Mouse (Mus musculus) left cerebral cortex, adult 2 months (tissue): Measurements from ENCODE around the gene Egln2. TPM values are rescaled to one million over a fixed set of nuclear protein-coding genes. Genes with fewer than 3 reads are reported as not detected.

Experiments
- DNase-seq, 2 experiments: peaks; one replicate each; pipeline ENCODE4 v3.0.0; 2021 to 2022; ENCODE audit warnings: low spot score in 2 of 2, mixed read lengths in 1 of 2; ENCODE audit errors: extremely low spot score in 1 of 2
- H3K27ac ChIP-seq: fragments of 200-600 bp; 2 replicates; pipeline ENCODE4 v1.8.1; 2022
- H3K4me3 ChIP-seq: fragments of 200-600 bp; 2 replicates; pipeline ENCODE4 v1.8.1; 2022
- CTCF ChIP-seq: fragments of 200-600 bp; IDR thresholded peaks from 2 replicates; pipeline ENCODE4 v1.8.1; 2022; ENCODE audit warnings: antibody characterized with exemption, mild to moderate bottlenecking, moderate library complexity
- intact Hi-C: fragments of 180-260 bp; cut with DNase I; formaldehyde crosslinking; loops from one replicate; pipeline ENCODE4 v1.15.1; 2025
- microRNA-seq, 2 experiments: library from miRNA; unstranded; fragments of <30 nt; microRNA quantifications; one replicate each; pipeline ENCODE4 v1.2.0; 2021
- total RNA-seq, 2 experiments: library from RNA; stranded (reverse); gene quantifications; 2 replicates each; pipeline ENCODE4 v1.2.3; 2021

Egln2 gene
- total RNA-seq, 2 experiments from 2014 or later = 92.8 to 109 TPM

GRCm38 (mm10) chr7:27128946-27129345 is 37.7 kb downstream of the Egln2 start:
- no peak overlapping the region for H3K27ac ChIP-seq
- intact Hi-C loops = loop anchor here (2.0 to 10.0 kb wide), 2 partner anchors 350 to 1364 kb away; no protein-coding TSS in a partner anchor
- H3K4me3 ChIP-seq = no peak overlapping the region
- DNase-seq = no peak
- TF ChIP-seq CTCF = no peak

DNA sequence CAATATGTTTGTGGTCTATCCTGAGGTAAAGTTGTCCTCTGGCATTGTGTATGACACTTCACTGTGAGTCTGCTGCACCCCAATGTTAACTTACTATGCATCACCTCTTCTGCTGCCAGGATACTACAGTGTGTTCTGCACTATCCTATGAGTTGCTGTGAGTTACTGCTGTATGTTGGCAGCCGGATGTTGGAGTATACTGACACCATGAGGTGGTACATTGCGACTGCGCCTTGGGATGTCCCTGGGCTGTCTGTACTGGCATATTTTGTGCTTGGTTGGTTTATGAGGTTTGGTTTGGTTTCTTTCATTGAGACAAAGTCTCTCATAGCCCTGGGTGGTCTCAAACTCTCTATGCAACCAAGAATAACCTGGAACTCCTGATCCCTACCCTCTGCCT is 38.4 kb downstream of the Egln2 start:
- Histone ChIP-seq H3K4me3 (no peak overlapping the region), H3K27ac (no peak overlapping the region)
- peak; percentile 69 for TF ChIP-seq CTCF
- DNase-seq = peak in 1 of 2 experiments; percentile 49
- intact Hi-C loops = loop anchor here (2.0 to 10.0 kb wide), 2 partner anchors 349 to 1363 kb away; no protein-coding TSS in a partner anchor

DNA sequence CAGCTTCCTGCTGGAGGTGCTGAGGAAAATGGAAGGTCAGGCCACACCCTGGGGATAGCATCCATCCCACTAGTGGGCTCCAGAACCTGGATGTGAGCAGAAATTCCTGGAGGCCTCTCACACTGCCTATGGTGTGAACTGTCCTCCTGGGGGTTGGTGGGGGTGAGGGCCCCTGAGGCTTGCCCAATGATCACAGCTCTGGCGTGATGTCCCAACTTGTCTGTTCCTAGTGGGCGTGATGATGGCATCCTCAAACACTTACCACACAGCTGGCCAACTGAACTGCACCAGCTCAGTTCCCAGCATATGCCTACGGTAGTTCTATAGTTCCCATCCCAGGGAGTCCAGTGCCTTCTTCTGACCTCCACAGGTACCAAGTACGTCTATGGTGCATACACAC is 41.6 kb downstream of the Egln2 start:
- TF ChIP-seq CTCF = no peak
- no peak overlapping the region for H3K4me3 ChIP-seq
- H3K27ac ChIP-seq = no peak overlapping the region
- no peak for DNase-seq
- intact Hi-C loops = loop anchor here (5.0 to 10.0 kb wide), 2 partner anchors 358 to 1360 kb away; no protein-coding TSS in a partner anchor

- Histone ChIP-seq H3K4me3 (no peak overlapping the region), H3K27ac (no peak overlapping the region)
- no peak for DNase-seq
- intact Hi-C loops = loop anchor here (5.0 to 10.0 kb wide), 2 partner anchors 357 to 1360 kb away; no protein-coding TSS in a partner anchor
- TF ChIP-seq CTCF = no peak
Measured at GRCm38 (mm10) chr7:27124305-27124832, 42.2 kb downstream of the Egln2 start.

- TF ChIP-seq CTCF = no peak
- no peak within 1 kb of the TSS for H3K27ac ChIP-seq
- no peak within 1 kb of the TSS for H3K4me3 ChIP-seq
- intact Hi-C loops = loop anchor here (5.0 to 10.0 kb wide), 2 partner anchors 352 to 1355 kb away; no protein-coding TSS in a partner anchor
- DNase-seq = no peak
Measured at GRCm38 (mm10) chr7:27119676-27120075, 46.9 kb downstream of the Egln2 start, which contains the start of gene Cyp2f2. TSS of gene Cyp2f2 (plus strand) at chr7:27119909.

- no peak for TF ChIP-seq CTCF
- intact Hi-C loops = no loop called here
- DNase-seq = no peak
- H3K27ac ChIP-seq = no peak overlapping the region
- H3K4me3 ChIP-seq = no peak overlapping the region
Measured at GRCm38 (mm10) chr7:27118033-27118511, 48.5 kb downstream of the Egln2 start.

- H3K27ac ChIP-seq = no peak overlapping the region
- no peak for DNase-seq
- H3K4me3 ChIP-seq = no peak overlapping the region
- no peak for TF ChIP-seq CTCF
- intact Hi-C loops = no loop called here
Measured at GRCm38 (mm10) chr7:27111987-27112386, 54.6 kb downstream of the Egln2 start.

DNA sequence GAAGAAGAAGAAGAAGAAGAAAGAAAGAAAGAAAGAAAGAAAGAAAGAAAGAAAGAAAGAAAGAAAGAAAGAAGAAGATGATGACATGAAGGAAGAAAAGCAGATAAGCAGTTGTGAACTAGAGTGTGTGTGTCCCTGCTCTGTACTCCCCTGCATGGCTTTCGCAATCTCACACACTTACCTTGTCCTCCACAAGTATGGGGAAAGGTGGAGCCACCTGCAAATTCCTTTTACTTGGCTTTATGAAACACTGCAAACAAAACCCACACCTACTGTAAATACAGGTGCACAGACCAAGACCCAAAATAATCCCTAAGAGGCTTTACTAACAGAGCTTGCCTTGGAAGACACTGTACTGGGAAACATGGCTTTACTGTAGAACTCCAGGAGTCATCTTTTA is 55.6 kb downstream of the Egln2 start:
- no peak overlapping the region for H3K4me3 ChIP-seq
- no peak for TF ChIP-seq CTCF
- no peak for DNase-seq
- intact Hi-C loops = no loop called here
- H3K27ac ChIP-seq = no peak overlapping the region

- intact Hi-C loops = no loop called here
- no peak for DNase-seq
Measured at GRCm38 (mm10) chr7:27110327-27110726, 56.3 kb downstream of the Egln2 start.

More at GRCm38 (mm10) chr7:27110327-27110726, 56.3 kb downstream of the Egln2 start:
- Histone ChIP-seq H3K27ac (no peak overlapping the region), H3K4me3 (no peak overlapping the region)
- no peak for TF ChIP-seq CTCF

Small RNAs within 50 kb of the gene (microRNA-seq; reads per million reads assigned to microRNA genes)
- 0 reads per million in 2 experiments for gene Mir1191
- 0.24 to 0.97 reads per million in 2 experiments for gene Mir3101

Other genes with a start within 250 kb of the Egln2 start
- not detected for gene Cyp2a22, start 227.4 kb downstream of the Egln2 start, total RNA-seq
- gene Cyp2a12, start 137.7 kb downstream of the Egln2 start, total RNA-seq = not detected
- not detected for gene Cyp2f2, start 46.9 kb downstream of the Egln2 start, total RNA-seq
- gene Cyp2t4, start 13.1 kb downstream of the Egln2 start, total RNA-seq = not detected
- gene Rab4b, start 12.1 kb upstream of the Egln2 start, total RNA-seq = 10 to 100 TPM; 89.7 to 93.2 TPM
- gene Gm21983, start 14.3 kb upstream of the Egln2 start, total RNA-seq = not detected
- gene Mia, start 14.4 kb upstream of the Egln2 start, total RNA-seq = 1 to 10 TPM in 1 of 2 experiments, under 1 TPM in 1; 0.68 to 1.6 TPM
- 10 to 100 TPM; 21.6 to 26.1 TPM for gene BC024978, start 29.0 kb upstream of the Egln2 start, total RNA-seq
- gene Snrpa, start 29.5 kb upstream of the Egln2 start, total RNA-seq = 10 to 100 TPM; 85.1 to 86.5 TPM
- gene Itpkc, start 61.9 kb upstream of the Egln2 start, total RNA-seq = 10 to 100 TPM; 11.7 to 12.6 TPM
- gene Coq8b, start 66.2 kb upstream of the Egln2 start, total RNA-seq = 10 to 100 TPM; 35.4 to 36.2 TPM
- 100 to 1,000 TPM; 117 to 135 TPM for gene Numbl, start 91.6 kb upstream of the Egln2 start, total RNA-seq
- 10 to 100 TPM; 48.1 to 51.2 TPM for gene Ltbp4, start 170.9 kb upstream of the Egln2 start, total RNA-seq
- gene Shkbp1, start 189.2 kb upstream of the Egln2 start, total RNA-seq = 10 to 100 TPM; 23.2 to 40.3 TPM
- not detected for gene Gm20479, start 190.6 kb upstream of the Egln2 start, total RNA-seq